ENCODE assay signal across 8 mouse cellular contexts in genomic region chr7:98103002-98103941, GRCm38 (mm10). TPM values are rescaled to one million over a fixed set of nuclear protein-coding genes. Genes with fewer than 3 reads are reported as not detected.
DNase-seq lines count a peak whose midpoint lies in the region; ATAC-seq and TF ChIP-seq lines count a peak whose summit lies in the region.

No protein-coding gene starts in this region.

- H3K27ac ChIP-seq in ES-Bruce4 (ENCODE audit: insufficient read depth, low read length) = no peak overlapping the region
- H3K27ac ChIP-seq in forebrain, embryonic 16.5 days (ENCODE audit: low read length) = 0 out of 2 replicates have a peak overlapping the region, but pooled peaks have one; percentile 53

- no peaks in the 10 kb centered on the region for H3K27me3 ChIP-seq in ES-Bruce4 (ENCODE audit: control insufficient read depth, insufficient read depth, low read length, poor library complexity, severe bottlenecking)
- no peaks in the 10 kb centered on the region for H3K27me3 ChIP-seq in forebrain, embryonic 16.5 days (replicated peaks; ENCODE audit: control insufficient read depth, insufficient read depth, low read length)

- peak overlapping the region; percentile 47 for H3K4me3 ChIP-seq in ES-Bruce4 (ENCODE audit: low read depth, low read length)
- H3K4me3 ChIP-seq in forebrain, embryonic 16.5 days (replicated peaks; ENCODE audit: low read length) = peak overlapping the region; percentile 38

- no peak for TF ChIP-seq EP300 in ES-Bruce4 (IDR thresholded peaks at IDR 0.05; ENCODE audit: insufficient read depth, low read depth, low read length)

- TF ChIP-seq POLR2A in ES-Bruce4 (IDR thresholded peaks at IDR 0.05; ENCODE audit: insufficient read depth, low read length) = no peak

- peak overlapping the region; percentile 40 for H3K9ac ChIP-seq in ES-Bruce4 (ENCODE audit: low read depth, poor library complexity, severe bottlenecking)
- peak overlapping the region; percentile 62 for H3K9ac ChIP-seq in forebrain, embryonic 16.5 days (replicated peaks; ENCODE audit: low read depth, low read length)

- 14% methylated on average over 20 of the region's 26 CpGs for WGBS in forebrain, embryonic 16.5 days

- peak; percentile 74 for ATAC-seq in forebrain, embryonic 16.5 days
- peak; percentile 53 for ATAC-seq in neutrophil, adult 5-6 weeks (ENCODE audit: extremely low read depth, insufficient number of reproducible peaks, low FRiP score, poor library complexity, severe bottlenecking)

- peak; percentile 84 to 92 for DNase-seq in cerebellum, adult 18-20 months
- peak; percentile 82 to 89 for DNase-seq in heart, postnatal 36 days
- peak; percentile 66 to 89 for DNase-seq in layer of hippocampus, adult 18-20 months (ENCODE audit: low spot score in 2 of 2)
- peak; percentile 78 to 84 for DNase-seq in lung, adult 18-20 months
- peak; percentile 30 to 53 for DNase-seq in thymus, adult 18-20 months

- H3K36me3 ChIP-seq in ES-Bruce4 (ENCODE audit: control insufficient read depth, insufficient read depth, low read length, poor library complexity, severe bottlenecking) = no peaks in the 10 kb centered on the region
- H3K36me3 ChIP-seq in forebrain, embryonic 16.5 days (ENCODE audit: control insufficient read depth, insufficient read depth) = no peaks in the 10 kb centered on the region

- peak overlapping the region; percentile 63 for H3K4me2 ChIP-seq in forebrain, embryonic 16.5 days (ENCODE audit: low read length)

- intact Hi-C loops in heart, postnatal 36 days (cut with DNase I) = loop anchor here (1.0 kb wide), 1 partner anchor 17 kb away; no protein-coding TSS in a partner anchor

- H3K9me3 ChIP-seq in ES-Bruce4 (replicated peaks; ENCODE audit: control insufficient read depth, insufficient read depth, low read length, poor library complexity, severe bottlenecking) = no peaks in the 10 kb centered on the region
- H3K9me3 ChIP-seq in forebrain, embryonic 16.5 days (ENCODE audit: control insufficient read depth, low read length) = no peaks in the 10 kb centered on the region

- TF ChIP-seq CTCF in ES-Bruce4 (IDR thresholded peaks at IDR 0.05; ENCODE audit: low read depth, low read length) = peak; percentile 55

- no peaks in the 10 kb centered on the region for H3K4me1 ChIP-seq in ES-Bruce4 (ENCODE audit: control insufficient read depth, insufficient read depth, low read length)
- peaks cover 9% of the 10 kb centered on the region for H3K4me1 ChIP-seq in forebrain, embryonic 16.5 days (replicated peaks; ENCODE audit: control insufficient read depth, insufficient read depth, low read length)

RNA-seq across cellular contexts. Expression of gene Myo7a, which starts 16.1 kb away (rescaled TPM):
- polyA plus RNA-seq in ES-Bruce4 (2011; ENCODE audit: insufficient read depth, insufficient read length, low read depth, missing spikeins) = 8.0 and 11.6 TPM in 2 replicates
- 17.9 and 18.1 TPM in 2 replicates for polyA plus RNA-seq in forebrain, embryonic 16.5 days (2015; fragmentation: Nextera tagmentation; extraction: Ambion mirVana)
- total RNA-seq in heart, postnatal 36 days (2021) = 1 to 10 TPM; 5.3 to 5.8 TPM
- 10 to 100 TPM; 10.0 to 14.5 TPM for total RNA-seq in layer of hippocampus, adult 18-20 months (2021)
- total RNA-seq in neutrophil, adult 5-6 weeks (2017) = 11.0 and 12.6 TPM in 2 replicates

RNA-seq across cellular contexts. Expression of gene Omp, which starts 42.0 kb away (rescaled TPM):
- 0.82 and 1.1 TPM in 2 replicates for polyA plus RNA-seq in ES-Bruce4 (2011; ENCODE audit: insufficient read depth, insufficient read length, low read depth, missing spikeins)
- polyA plus RNA-seq in forebrain, embryonic 16.5 days (2015; fragmentation: Nextera tagmentation; extraction: Ambion mirVana) = 0.66 and 0.84 TPM in 2 replicates
- total RNA-seq in heart, postnatal 36 days (2021) = under 1 TPM in 1 of 2 experiments, not detected in 1; 0.11 TPM
- 1 to 10 TPM; 1.1 to 1.2 TPM for total RNA-seq in layer of hippocampus, adult 18-20 months (2021)
- total RNA-seq in neutrophil, adult 5-6 weeks (2017) = 0.61 and 1.4 TPM in 2 replicates
